Mouse (Mus musculus): Measurements from ENCODE around the gene Krt34. TPM values are rescaled to one million over a fixed set of nuclear protein-coding genes. Genes with fewer than 3 reads are reported as not detected.

The Krt34 gene
- not detected for polyA plus RNA-seq (2014; fragmentation: Illumina TruSeq; extraction: RNeasy Lipid Tissue Mini Kit (QIAGEN cat#74804); ENCODE audit: low read depth, low replicate concordance)

DNA sequence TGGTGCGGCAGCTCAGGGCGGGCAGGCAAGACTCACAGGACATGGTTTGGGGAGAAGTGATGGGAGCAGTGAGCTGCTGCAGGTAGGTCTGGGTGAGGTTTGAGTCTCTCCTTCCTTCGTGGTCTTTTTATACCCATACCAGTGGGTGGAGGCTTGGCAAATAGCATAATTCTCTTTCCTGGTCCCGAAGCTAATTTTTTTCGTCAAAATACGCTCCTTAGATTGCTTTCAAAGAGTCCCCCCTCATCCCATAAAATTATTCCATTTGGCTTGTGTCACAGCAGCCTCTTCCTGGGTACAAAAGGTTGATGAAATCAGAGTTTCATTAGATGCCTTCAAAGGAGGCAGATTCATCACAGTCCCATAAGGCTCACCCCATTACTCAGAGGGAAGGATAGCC lies at the start of gene Krt34:
Gene Krt34, minus strand, starts transcription at position 101 of the 400 bp plus-strand sequence.

DNA sequence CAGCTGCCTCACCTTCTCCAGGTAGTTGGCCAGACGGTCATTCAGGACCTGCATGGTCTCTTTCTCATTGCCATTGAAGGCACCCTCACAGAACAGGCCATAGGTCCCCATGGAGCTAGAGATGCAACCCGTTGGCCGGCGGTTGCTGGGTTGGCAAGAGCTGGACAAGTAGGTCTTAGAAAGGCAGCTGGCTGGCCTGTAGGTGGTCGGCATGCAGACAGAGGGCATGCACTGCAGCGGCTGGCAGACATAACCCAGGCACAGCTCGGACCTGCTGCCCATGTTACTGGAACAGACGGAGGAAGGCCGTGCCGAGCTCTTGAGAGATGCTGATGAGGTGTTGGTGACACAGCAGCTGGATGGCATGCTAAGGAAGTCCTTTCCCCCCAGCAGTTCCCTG lies 46.5 kb upstream of the Krt34 start, which contains the start of gene Krt32:
Gene Krt32, minus strand, starts transcription at position 366 of the 400 bp plus-strand sequence.

DNA sequence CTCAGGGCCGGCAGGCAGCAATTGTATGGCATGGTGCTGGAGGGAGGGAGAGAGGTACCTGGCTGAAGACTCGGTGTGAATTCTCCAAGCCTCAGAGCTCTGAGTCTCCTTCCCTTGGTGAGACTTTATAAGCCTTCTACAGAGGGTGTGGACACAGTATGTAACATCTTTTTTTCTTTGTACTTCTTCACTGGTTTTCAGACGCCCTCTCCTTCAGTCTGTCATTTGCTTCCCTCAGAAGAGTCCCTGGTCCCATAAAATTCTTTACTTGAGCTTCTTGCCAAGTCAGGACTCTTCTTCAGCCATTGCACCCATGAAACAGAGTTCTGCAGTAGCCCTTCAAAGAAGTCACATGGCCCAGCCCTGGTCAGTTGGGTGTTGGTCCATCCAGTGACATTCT lies 9.1 kb upstream of the Krt34 start, which contains the start of gene Krt31:
Gene Krt31, minus strand, starts transcription at position 101 of the 400 bp plus-strand sequence.

DNA sequence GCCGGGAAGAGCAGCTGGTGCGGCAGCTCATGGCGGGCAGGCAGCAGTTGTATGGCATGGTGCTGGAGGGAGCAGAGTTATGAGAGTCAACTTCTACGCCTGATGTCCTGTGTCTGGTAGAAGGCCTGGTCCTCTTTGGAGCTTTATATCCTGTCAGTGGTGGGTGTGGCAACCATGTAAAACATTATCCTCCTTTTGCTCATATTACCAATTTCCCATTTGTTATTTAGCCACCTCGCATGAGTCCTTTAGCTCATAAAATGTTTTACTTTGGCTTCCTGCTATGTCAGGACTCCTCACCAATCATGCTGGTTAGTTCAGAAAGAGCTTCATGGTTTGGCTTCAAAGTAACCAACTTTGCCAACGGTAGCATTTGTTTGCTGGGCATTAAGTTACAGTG lies 11.6 kb downstream of the Krt34 start, which contains the start of gene Krt33b:
Gene Krt33b, minus strand, starts transcription at position 101 of the 400 bp plus-strand sequence.

DNA sequence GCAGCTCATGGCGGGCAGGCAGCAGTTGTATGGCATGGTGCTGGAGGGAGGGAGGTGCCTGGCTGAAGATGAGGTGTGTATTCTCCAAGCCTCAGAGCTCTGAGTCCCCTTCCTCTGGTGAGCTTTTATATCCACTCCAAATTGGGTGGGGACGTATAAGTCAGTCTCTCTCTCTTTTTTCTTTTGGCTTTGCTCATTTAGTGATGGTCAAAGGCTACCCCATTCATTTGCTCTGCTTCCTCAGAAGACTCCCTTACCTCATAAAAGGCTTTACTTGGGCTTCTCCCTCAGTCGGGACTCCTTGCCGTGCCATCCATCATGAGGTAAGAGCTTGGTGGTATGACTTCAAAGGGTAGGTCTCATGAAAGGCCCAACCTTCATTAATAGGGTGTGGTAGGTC lies 25.2 kb downstream of the Krt34 start, which contains the start of gene Krt33a:
Gene Krt33a, minus strand, starts transcription at position 101 of the 400 bp plus-strand sequence.

DNA sequence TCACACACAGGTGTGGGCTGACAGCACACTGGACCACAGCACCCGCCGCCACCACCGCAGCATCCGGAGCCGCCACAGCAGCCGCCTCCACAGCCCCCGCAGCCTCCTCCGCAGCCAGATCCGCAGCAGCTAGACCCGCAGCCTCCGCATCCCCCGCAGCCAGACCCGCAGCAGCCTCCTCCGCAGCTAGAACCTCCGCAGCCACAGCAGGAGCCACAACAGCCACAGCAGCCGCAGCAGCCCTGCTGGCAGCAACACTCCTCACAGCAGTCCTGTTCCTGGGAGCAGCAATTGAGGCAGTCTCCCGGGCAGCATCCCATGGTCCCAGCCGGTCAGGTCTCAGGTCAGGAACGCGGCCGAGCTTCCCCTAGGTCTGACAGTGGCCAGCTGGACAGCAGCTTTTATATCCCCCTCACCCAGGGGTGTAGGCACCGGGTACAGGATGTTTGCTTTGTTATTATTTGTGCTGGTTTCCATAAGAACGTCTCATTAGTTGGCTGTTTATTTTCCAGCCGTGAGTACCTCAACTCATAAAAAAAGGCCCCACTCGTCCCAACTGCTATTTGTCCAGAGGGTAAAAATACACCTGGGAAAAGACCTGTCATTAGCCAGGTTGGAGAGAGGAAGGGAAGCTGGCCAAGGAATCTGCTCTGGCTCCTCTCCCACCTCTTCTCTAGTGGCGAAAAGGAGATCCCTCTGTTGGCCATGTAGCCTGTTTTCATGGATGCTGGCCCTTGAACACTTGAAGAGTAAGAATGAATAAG lies 47.6 kb downstream of the Krt34 start, which contains the start of gene Krtap17-1:
Gene Krtap17-1, minus strand, starts transcription at position 375 of the 764 bp plus-strand sequence.

Other genes starting within 250 kb of the Krt34 start
- gene Gm11596, start 248.1 kb downstream of the Krt34 start, polyA plus RNA-seq (2014; fragmentation: Illumina TruSeq; extraction: RNeasy Lipid Tissue Mini Kit (QIAGEN cat#74804); ENCODE audit: low read depth, low replicate concordance), result not detected
- not detected for gene Gm11569, start 242.6 kb downstream of the Krt34 start, polyA plus RNA-seq (2014; fragmentation: Illumina TruSeq; extraction: RNeasy Lipid Tissue Mini Kit (QIAGEN cat#74804); ENCODE audit: low read depth, low replicate concordance)
- not detected for gene Gm11554, start 237.1 kb downstream of the Krt34 start, polyA plus RNA-seq (2014; fragmentation: Illumina TruSeq; extraction: RNeasy Lipid Tissue Mini Kit (QIAGEN cat#74804); ENCODE audit: low read depth, low replicate concordance)
- gene Krtap4-13, start 231.7 kb downstream of the Krt34 start, polyA plus RNA-seq (2014; fragmentation: Illumina TruSeq; extraction: RNeasy Lipid Tissue Mini Kit (QIAGEN cat#74804); ENCODE audit: low read depth, low replicate concordance), result not detected
- not detected for gene Gm11564, start 225.9 kb downstream of the Krt34 start, polyA plus RNA-seq (2014; fragmentation: Illumina TruSeq; extraction: RNeasy Lipid Tissue Mini Kit (QIAGEN cat#74804); ENCODE audit: low read depth, low replicate concordance)
- not detected for gene 2300003K06Rik, start 203.5 kb downstream of the Krt34 start, polyA plus RNA-seq (2014; fragmentation: Illumina TruSeq; extraction: RNeasy Lipid Tissue Mini Kit (QIAGEN cat#74804); ENCODE audit: low read depth, low replicate concordance)
- gene Krtap4-16, start 189.9 kb downstream of the Krt34 start, polyA plus RNA-seq (2014; fragmentation: Illumina TruSeq; extraction: RNeasy Lipid Tissue Mini Kit (QIAGEN cat#74804); ENCODE audit: low read depth, low replicate concordance), result not detected
- not detected for gene Gm11568, start 183.6 kb downstream of the Krt34 start, polyA plus RNA-seq (2014; fragmentation: Illumina TruSeq; extraction: RNeasy Lipid Tissue Mini Kit (QIAGEN cat#74804); ENCODE audit: low read depth, low replicate concordance)
- gene Gm11559, start 177.1 kb downstream of the Krt34 start, polyA plus RNA-seq (2014; fragmentation: Illumina TruSeq; extraction: RNeasy Lipid Tissue Mini Kit (QIAGEN cat#74804); ENCODE audit: low read depth, low replicate concordance), result not detected
- not detected for gene Krtap9-1, start 168.2 kb downstream of the Krt34 start, polyA plus RNA-seq (2014; fragmentation: Illumina TruSeq; extraction: RNeasy Lipid Tissue Mini Kit (QIAGEN cat#74804); ENCODE audit: low read depth, low replicate concordance)
- gene Gm11567, start 162.4 kb downstream of the Krt34 start, polyA plus RNA-seq (2014; fragmentation: Illumina TruSeq; extraction: RNeasy Lipid Tissue Mini Kit (QIAGEN cat#74804); ENCODE audit: low read depth, low replicate concordance), result not detected
- not detected for gene Krtap31-1, start 133.6 kb downstream of the Krt34 start, polyA plus RNA-seq (2014; fragmentation: Illumina TruSeq; extraction: RNeasy Lipid Tissue Mini Kit (QIAGEN cat#74804); ENCODE audit: low read depth, low replicate concordance)
- gene Gm11565, start 126.8 kb downstream of the Krt34 start, polyA plus RNA-seq (2014; fragmentation: Illumina TruSeq; extraction: RNeasy Lipid Tissue Mini Kit (QIAGEN cat#74804); ENCODE audit: low read depth, low replicate concordance), result not detected
- gene Krtap31-2, start 105.3 kb downstream of the Krt34 start, polyA plus RNA-seq (2014; fragmentation: Illumina TruSeq; extraction: RNeasy Lipid Tissue Mini Kit (QIAGEN cat#74804); ENCODE audit: low read depth, low replicate concordance), result not detected
- gene Krtap9-5, start 93.1 kb downstream of the Krt34 start, polyA plus RNA-seq (2014; fragmentation: Illumina TruSeq; extraction: RNeasy Lipid Tissue Mini Kit (QIAGEN cat#74804); ENCODE audit: low read depth, low replicate concordance), result not detected
- not detected for gene Krtap29-1, start 62.5 kb downstream of the Krt34 start, polyA plus RNA-seq (2014; fragmentation: Illumina TruSeq; extraction: RNeasy Lipid Tissue Mini Kit (QIAGEN cat#74804); ENCODE audit: low read depth, low replicate concordance)
- not detected for gene Krtap16-1, start 55.0 kb downstream of the Krt34 start, polyA plus RNA-seq (2014; fragmentation: Illumina TruSeq; extraction: RNeasy Lipid Tissue Mini Kit (QIAGEN cat#74804); ENCODE audit: low read depth, low replicate concordance)
- gene Krtap17-1, start 47.6 kb downstream of the Krt34 start, polyA plus RNA-seq (2014; fragmentation: Illumina TruSeq; extraction: RNeasy Lipid Tissue Mini Kit (QIAGEN cat#74804); ENCODE audit: low read depth, low replicate concordance), result not detected
- gene Krt33a, start 25.3 kb downstream of the Krt34 start, polyA plus RNA-seq (2014; fragmentation: Illumina TruSeq; extraction: RNeasy Lipid Tissue Mini Kit (QIAGEN cat#74804); ENCODE audit: low read depth, low replicate concordance), result not detected
- gene Krt33b, start 11.7 kb downstream of the Krt34 start, polyA plus RNA-seq (2014; fragmentation: Illumina TruSeq; extraction: RNeasy Lipid Tissue Mini Kit (QIAGEN cat#74804); ENCODE audit: low read depth, low replicate concordance), result not detected
- gene Krt31, start 9.0 kb upstream of the Krt34 start, polyA plus RNA-seq (2014; fragmentation: Illumina TruSeq; extraction: RNeasy Lipid Tissue Mini Kit (QIAGEN cat#74804); ENCODE audit: low read depth, low replicate concordance), result not detected
- gene Krt32, start 46.7 kb upstream of the Krt34 start, polyA plus RNA-seq (2014; fragmentation: Illumina TruSeq; extraction: RNeasy Lipid Tissue Mini Kit (QIAGEN cat#74804); ENCODE audit: low read depth, low replicate concordance), result not detected
- not detected for gene Krt35, start 54.7 kb upstream of the Krt34 start, polyA plus RNA-seq (2014; fragmentation: Illumina TruSeq; extraction: RNeasy Lipid Tissue Mini Kit (QIAGEN cat#74804); ENCODE audit: low read depth, low replicate concordance)
- not detected for gene Krt36, start 64.1 kb upstream of the Krt34 start, polyA plus RNA-seq (2014; fragmentation: Illumina TruSeq; extraction: RNeasy Lipid Tissue Mini Kit (QIAGEN cat#74804); ENCODE audit: low read depth, low replicate concordance)
- not detected for gene Krt13, start 80.0 kb upstream of the Krt34 start, polyA plus RNA-seq (2014; fragmentation: Illumina TruSeq; extraction: RNeasy Lipid Tissue Mini Kit (QIAGEN cat#74804); ENCODE audit: low read depth, low replicate concordance)
- gene Krt15, start 94.4 kb upstream of the Krt34 start, polyA plus RNA-seq (2014; fragmentation: Illumina TruSeq; extraction: RNeasy Lipid Tissue Mini Kit (QIAGEN cat#74804); ENCODE audit: low read depth, low replicate concordance), result not detected
- 104 TPM for gene Krt19, start 107.1 kb upstream of the Krt34 start, polyA plus RNA-seq (2014; fragmentation: Illumina TruSeq; extraction: RNeasy Lipid Tissue Mini Kit (QIAGEN cat#74804); ENCODE audit: low read depth, low replicate concordance)
- not detected for gene Krt9, start 151.7 kb upstream of the Krt34 start, polyA plus RNA-seq (2014; fragmentation: Illumina TruSeq; extraction: RNeasy Lipid Tissue Mini Kit (QIAGEN cat#74804); ENCODE audit: low read depth, low replicate concordance)
- gene Krt14, start 166.0 kb upstream of the Krt34 start, polyA plus RNA-seq (2014; fragmentation: Illumina TruSeq; extraction: RNeasy Lipid Tissue Mini Kit (QIAGEN cat#74804); ENCODE audit: low read depth, low replicate concordance), result not detected
- not detected for gene Krt16, start 207.3 kb upstream of the Krt34 start, polyA plus RNA-seq (2014; fragmentation: Illumina TruSeq; extraction: RNeasy Lipid Tissue Mini Kit (QIAGEN cat#74804); ENCODE audit: low read depth, low replicate concordance)
- gene Krt17, start 219.5 kb upstream of the Krt34 start, polyA plus RNA-seq (2014; fragmentation: Illumina TruSeq; extraction: RNeasy Lipid Tissue Mini Kit (QIAGEN cat#74804); ENCODE audit: low read depth, low replicate concordance), result not detected
- gene Krt42, start 228.3 kb upstream of the Krt34 start, polyA plus RNA-seq (2014; fragmentation: Illumina TruSeq; extraction: RNeasy Lipid Tissue Mini Kit (QIAGEN cat#74804); ENCODE audit: low read depth, low replicate concordance), result not detected

All from sigmoid colon, adult 10 weeks (tissue).